Comparison of ENCODE assay signal across 10 mouse cellular contexts in genomic region chr7:114744639-114745245, GRCm38 (mm10). TPM values are rescaled to one million over a fixed set of nuclear protein-coding genes. Genes with fewer than 3 reads are reported as not detected.
A peak's percentile ranks its signal among the peaks of the same experiment; 100 is the strongest.
DNase-seq lines count a peak whose midpoint lies in the region; ATAC-seq lines count a peak whose summit lies in the region.
"Had no signal": no experiment of that assay in that cellular context is flagged by ENCODE, and none has a peak within 500 bp of the region (broad histone marks: within the 10 kb centered on the region; RNA-seq: fewer than 3 reads in every experiment).

No protein-coding gene starts in this region.

- DNase-seq in heart, postnatal 10 days = no peak
- peak; percentile 35 for DNase-seq in 3134 (ENCODE audit: extremely low read depth, insufficient read length, low spot score)
- peak; percentile 54 for DNase-seq in R1 (ENCODE audit: low read depth, low spot score)
- no peak for DNase-seq in cerebellum, adult 9-10 months
- DNase-seq: thymus, postnatal 36 days had no signal

- no peak overlapping the region for H3K27ac ChIP-seq in heart, embryonic 16.5 days (ENCODE audit: low read length)
- peak overlapping the region; percentile 25; the same call in 1 of the 2 replicates for H3K27ac ChIP-seq in intestine, embryonic 15.5 days
- H3K27ac ChIP-seq: liver, embryonic 15.5 days had no signal

- no peak overlapping the region for H3K4me3 ChIP-seq in heart, embryonic 16.5 days (ENCODE audit: low read length)
- no peak overlapping the region for H3K4me3 ChIP-seq in intestine, embryonic 15.5 days (replicated peaks)

- H3K4me2 ChIP-seq in heart, embryonic 16.5 days (ENCODE audit: low read depth, low read length) = peak overlapping the region; percentile 83; the same call in 1 of the 2 replicates
- peak overlapping the region; percentile 74; the same call in 1 of the 2 replicates for H3K4me2 ChIP-seq in intestine, embryonic 15.5 days (replicated peaks)

- ATAC-seq in heart, embryonic 16.5 days (replicated peaks; ENCODE audit: extremely low read depth, insufficient read depth, low FRiP score) = no peak
- ATAC-seq in intestine, embryonic 15.5 days = no peak
- no peak for ATAC-seq in megakaryocyte-erythroid progenitor cell, adult 5-6 weeks (replicated peaks; ENCODE audit: low FRiP score, low TSS enrichment, poor library complexity, severe bottlenecking)
- no peak for ATAC-seq in CD4-positive, CD25-positive, alpha-beta regulatory T cell, adult 4 months

- H3K9me3 ChIP-seq in heart, embryonic 16.5 days (replicated peaks; ENCODE audit: control insufficient read depth, low read length) = no peaks in the 10 kb centered on the region
- H3K9me3 ChIP-seq in intestine, embryonic 15.5 days = no peaks in the 10 kb centered on the region
- H3K9me3 ChIP-seq: liver, embryonic 15.5 days had no signal

- intact Hi-C loops in heart, postnatal 10 days (cut with DNase I) = no loop called here

- H3K27me3 ChIP-seq in heart, embryonic 16.5 days (ENCODE audit: control insufficient read depth, insufficient read depth, low read length) = 0 out of 2 replicates have a peak, but pooled peaks cover 4% of the 10 kb centered on the region
- H3K27me3 ChIP-seq in intestine, embryonic 15.5 days (replicated peaks) = no peaks in the 10 kb centered on the region

- H3K4me1 ChIP-seq in heart, embryonic 16.5 days (ENCODE audit: control insufficient read depth, insufficient read depth, low read length) = peaks cover 5% of the 10 kb centered on the region; the same call in 1 of the 2 replicates
- peaks cover 4% of the 10 kb centered on the region; the same call in 1 of the 2 replicates for H3K4me1 ChIP-seq in intestine, embryonic 15.5 days (replicated peaks)
- H3K4me1 ChIP-seq: liver, embryonic 15.5 days had no signal

- no peak overlapping the region for H3K9ac ChIP-seq in heart, embryonic 16.5 days (ENCODE audit: low read length)
- H3K9ac ChIP-seq in intestine, embryonic 15.5 days = no peak overlapping the region
- H3K9ac ChIP-seq: liver, embryonic 15.5 days had no signal

- 30% methylated on average over 3 of the region's 3 CpGs for WGBS in heart, embryonic 16.5 days
- 51% methylated on average over 3 of the region's 3 CpGs for WGBS in intestine, embryonic 15.5 days

- no peaks in the 10 kb centered on the region for H3K36me3 ChIP-seq in heart, embryonic 16.5 days (ENCODE audit: control insufficient read depth, insufficient read depth)
- no peaks in the 10 kb centered on the region for H3K36me3 ChIP-seq in intestine, embryonic 15.5 days
- H3K36me3 ChIP-seq: liver, embryonic 15.5 days had no signal

RNA-seq across cellular contexts. Expression of gene Insc, which starts 1.2 kb away (rescaled TPM):
- 6.1 and 6.7 TPM in 2 replicates for polyA plus RNA-seq in heart, embryonic 16.5 days (2015; fragmentation: Nextera tagmentation; extraction: Ambion mirVana)
- total RNA-seq in heart, postnatal 10 days (2021) = 1 to 10 TPM; 1.1 to 1.2 TPM
- polyA plus RNA-seq in intestine, embryonic 15.5 days (2015; fragmentation: Nextera tagmentation; extraction: Ambion mirVana) = 19.7 and 20.2 TPM in 2 replicates
- not detected in 2 replicates for total RNA-seq in megakaryocyte-erythroid progenitor cell, adult 5-6 weeks (2014; fragmentation: Nextera tagmentation)
- not detected in 2 replicates for total RNA-seq in megakaryocyte-erythroid progenitor cell, adult 5-6 weeks (2017)
- polyA plus RNA-seq in CD4-positive, CD25-positive, alpha-beta regulatory T cell, adult 4 months (2017; shearing (Covaris generic)) = not detected

RNA-seq across cellular contexts. Expression of gene Calcb, which starts 26.3 kb away (rescaled TPM):
- 0.99 and 1.7 TPM in 2 replicates for polyA plus RNA-seq in heart, embryonic 16.5 days (2015; fragmentation: Nextera tagmentation; extraction: Ambion mirVana)
- total RNA-seq in heart, postnatal 10 days (2021) = under 1 TPM; 0.47 to 0.74 TPM
- polyA plus RNA-seq in intestine, embryonic 15.5 days (2015; fragmentation: Nextera tagmentation; extraction: Ambion mirVana) = 1.7 and 2.3 TPM in 2 replicates
- total RNA-seq in megakaryocyte-erythroid progenitor cell, adult 5-6 weeks (2014; fragmentation: Nextera tagmentation) = not detected in 2 replicates
- not detected in 2 replicates for total RNA-seq in megakaryocyte-erythroid progenitor cell, adult 5-6 weeks (2017)
- not detected for polyA plus RNA-seq in CD4-positive, CD25-positive, alpha-beta regulatory T cell, adult 4 months (2017; shearing (Covaris generic))
- polyA plus RNA-seq: liver, embryonic 15.5 days had no signal

Comparison
In these comparisons a context has a peak if more than half of its experiments do, and no peak if none do; other contexts are left out.
1. DNase-seq: peak in 3134 (single experiment) and R1 (single experiment); none in heart, postnatal 10 days (0 of 2) and cerebellum, adult 9-10 months (single experiment).